Mouse (Mus musculus): ENCODE measurements at regions not wholly inside any gene's neighbourhood (a gene's known extent, or its start where the extent isn't known, plus 50 kb on each side); places are given as distances from the start of the nearest gene placed in this dataset.

DNA sequence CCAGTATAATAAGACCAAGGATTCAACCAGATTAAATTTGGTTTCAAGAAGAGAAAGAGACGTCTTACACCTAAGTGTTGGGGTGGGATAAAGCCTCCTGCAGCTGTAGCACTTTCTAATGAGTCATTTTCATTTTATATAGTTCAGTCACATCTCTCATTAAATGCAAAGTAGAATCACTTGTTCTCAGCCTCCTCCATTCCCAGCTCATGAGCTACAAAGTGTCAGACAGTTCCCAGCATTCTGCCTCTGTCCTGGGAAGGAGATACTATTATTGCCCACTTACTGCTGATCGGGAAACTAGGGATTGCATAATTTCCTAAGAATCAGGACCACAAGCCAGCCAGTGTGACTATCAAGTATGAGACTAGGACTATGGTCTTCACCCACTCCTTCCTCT lies 158.9 kb downstream of the Tph2 start:
- no peak for DNase-seq (ENCODE audit: extremely low spot score in 1 of 2, low spot score in 2 of 2)
- intact Hi-C loops (cut with DNase I) = no loop called here

DNA sequence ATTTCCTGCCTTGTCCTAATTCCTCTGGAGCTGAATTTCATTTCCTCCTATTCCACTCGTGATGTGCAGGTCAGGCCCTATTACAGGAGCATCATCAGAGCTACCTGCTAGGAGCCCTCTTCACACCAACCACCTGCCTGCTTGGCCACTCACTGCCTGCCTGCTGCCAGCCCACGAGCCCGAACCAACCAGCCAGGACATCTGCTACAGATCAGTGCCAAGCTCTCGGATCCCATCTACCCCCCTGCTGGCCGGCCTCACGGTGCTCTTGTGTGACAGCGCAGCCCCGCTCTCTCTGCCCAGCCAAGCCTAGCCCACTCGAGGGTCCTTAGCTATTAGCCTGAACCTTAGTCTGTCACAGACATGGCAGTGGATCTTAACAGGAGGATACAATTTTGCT lies 165.4 kb downstream of the Tph2 start:
- DNase-seq (ENCODE audit: extremely low spot score in 1 of 2, low spot score in 2 of 2) = no peak
- intact Hi-C loops (cut with DNase I) = no loop called here

DNA sequence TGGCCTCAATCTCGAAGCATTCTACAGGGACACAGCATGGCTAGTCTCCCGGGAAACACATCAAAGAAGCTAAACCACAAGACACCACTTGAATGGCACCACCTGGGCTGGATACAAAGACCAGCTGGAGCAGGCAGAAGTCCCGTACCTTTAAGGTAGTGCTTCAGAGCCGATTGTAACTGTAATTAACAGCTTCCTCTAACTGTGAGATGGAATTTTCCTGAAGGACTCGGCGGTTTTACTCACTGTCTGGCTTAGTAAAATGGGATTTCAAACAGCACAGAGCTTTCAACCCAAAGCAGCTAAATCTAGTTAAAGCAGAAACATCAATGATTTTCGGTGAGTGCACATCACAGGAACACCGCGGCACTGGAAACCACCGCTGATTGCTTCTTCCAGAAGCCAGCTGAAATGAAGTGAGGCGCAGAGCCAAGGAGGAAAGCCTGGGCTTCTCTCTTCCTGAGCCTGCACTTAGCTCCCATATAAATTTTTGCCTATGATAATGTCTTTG lies 171.3 kb downstream of the Tph2 start:
- peak in 1 of 2 experiments; percentile 7 for DNase-seq (ENCODE audit: extremely low spot score in 1 of 2, low spot score in 2 of 2)
- intact Hi-C loops (cut with DNase I) = no loop called here

DNA sequence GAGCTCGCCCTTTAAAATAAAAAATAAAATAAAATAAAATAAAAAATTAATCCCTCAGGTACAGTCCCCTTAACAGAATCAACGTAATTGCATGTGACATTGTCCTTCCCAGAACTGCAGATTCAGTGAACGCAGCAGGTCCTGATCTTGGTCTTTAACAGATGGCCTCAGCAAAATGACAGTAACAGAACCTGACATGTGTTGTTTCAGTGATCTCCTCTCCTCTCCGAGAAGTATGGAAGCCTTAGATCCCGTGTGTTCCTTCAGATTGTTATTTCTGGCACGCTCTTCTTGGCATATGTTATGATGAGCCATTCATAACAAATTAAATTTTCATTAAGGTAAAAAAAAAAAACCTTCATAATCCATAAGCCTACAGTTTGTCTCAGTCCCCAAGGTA lies 171.9 kb downstream of the Tph2 start:
- intact Hi-C loops (cut with DNase I) = no loop called here
- DNase-seq (ENCODE audit: extremely low spot score in 1 of 2, low spot score in 2 of 2) = no peak

DNA sequence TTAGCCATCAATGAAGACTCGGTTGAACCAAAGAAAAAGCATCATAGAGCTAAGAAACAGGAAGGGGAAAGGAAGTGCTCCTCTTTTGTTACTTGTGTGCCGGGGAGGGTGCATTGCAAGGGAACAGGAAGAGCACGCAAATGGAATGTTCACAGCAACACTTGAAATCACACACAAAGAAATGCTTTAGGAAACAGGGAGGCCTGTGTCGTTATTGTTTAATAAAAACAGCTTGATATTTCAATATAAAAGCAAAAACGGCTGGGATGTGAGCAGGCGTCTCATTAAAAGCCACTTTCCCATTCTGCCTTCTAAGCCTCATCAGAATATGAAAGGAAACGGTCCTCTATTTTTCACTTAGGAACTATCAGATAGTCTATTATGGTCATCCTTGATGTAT lies 172.5 kb downstream of the Tph2 start:
- no peak for DNase-seq (ENCODE audit: extremely low spot score in 1 of 2, low spot score in 2 of 2)
- intact Hi-C loops (cut with DNase I) = no loop called here

DNA sequence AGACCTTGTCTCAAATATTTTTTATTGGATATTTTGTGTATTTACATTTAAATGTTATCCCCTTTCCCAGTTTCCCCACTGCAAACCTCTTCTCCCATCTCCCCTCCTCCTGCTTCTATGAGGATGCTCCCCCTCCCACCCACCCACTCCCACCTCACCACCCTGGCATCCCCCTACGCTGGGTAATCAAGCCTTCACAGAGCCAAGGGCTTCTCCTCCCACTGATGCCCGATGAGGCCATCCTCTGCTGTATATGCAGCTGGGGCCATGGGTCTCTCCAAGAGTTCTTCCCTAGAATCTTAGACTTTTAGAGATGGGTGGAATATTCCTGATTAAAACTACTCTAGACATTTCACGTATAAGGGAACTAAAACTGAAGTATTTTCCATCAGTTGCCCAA lies 172.9 kb downstream of the Tph2 start:
- no peak for DNase-seq (ENCODE audit: extremely low spot score in 1 of 2, low spot score in 2 of 2)
- intact Hi-C loops (cut with DNase I) = no loop called here

DNA sequence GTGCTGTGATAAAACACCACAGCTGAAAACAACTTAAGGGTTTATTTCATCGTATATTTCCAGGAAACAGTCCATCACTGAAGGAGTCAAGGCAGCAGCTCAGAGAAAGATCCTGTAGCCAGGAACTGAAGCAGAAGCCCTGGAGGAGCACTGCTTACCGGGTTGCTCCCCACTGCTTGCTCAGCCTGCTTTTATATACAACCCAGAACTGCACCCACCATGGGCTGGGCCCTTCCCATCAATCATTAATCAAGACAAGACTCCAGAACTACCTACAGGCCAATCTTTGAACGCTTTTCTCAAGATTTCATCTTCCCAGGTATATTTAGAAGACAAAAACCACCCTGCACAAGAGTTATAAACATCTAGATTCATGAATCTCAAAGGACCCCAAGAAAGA lies 188.4 kb downstream of the Tph2 start:
- no peak for DNase-seq (ENCODE audit: extremely low spot score in 1 of 2, low spot score in 2 of 2)
- intact Hi-C loops (cut with DNase I) = no loop called here

DNA sequence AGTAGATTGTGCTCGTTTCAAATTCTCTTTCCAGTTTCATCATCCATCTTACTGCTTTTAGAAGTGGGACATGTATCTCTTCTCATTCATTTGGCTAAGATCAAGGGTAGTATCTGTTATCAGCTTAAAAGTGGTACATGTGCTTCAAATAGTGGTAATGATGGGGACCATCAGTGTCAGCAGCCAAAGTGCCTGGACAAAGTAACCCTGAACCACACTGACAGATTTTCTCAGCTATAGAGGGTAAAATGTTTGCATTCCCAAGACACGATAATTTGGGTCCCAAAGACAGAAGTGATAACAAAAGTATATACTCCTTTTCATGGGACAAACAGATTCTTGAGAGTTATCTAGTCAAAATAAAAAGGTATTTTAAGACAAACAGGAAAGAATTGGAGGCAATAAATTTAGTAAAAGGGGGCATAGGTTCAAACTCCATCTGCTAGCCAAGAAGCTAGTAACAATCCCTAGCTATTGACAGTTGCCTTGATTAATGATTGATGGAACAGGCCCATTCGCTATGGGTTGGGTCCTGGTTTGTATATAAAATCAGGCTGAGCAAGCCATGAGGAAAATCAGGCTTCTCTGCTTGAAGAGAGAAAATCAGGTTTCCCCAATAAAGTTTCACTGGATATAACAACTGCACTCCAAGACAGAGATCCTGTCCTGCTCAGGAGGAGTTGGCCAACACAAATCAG lies 189.5 kb downstream of the Tph2 start:
- DNase-seq (ENCODE audit: extremely low spot score in 1 of 2, low spot score in 2 of 2) = no peak
- intact Hi-C loops (cut with DNase I) = no loop called here

DNA sequence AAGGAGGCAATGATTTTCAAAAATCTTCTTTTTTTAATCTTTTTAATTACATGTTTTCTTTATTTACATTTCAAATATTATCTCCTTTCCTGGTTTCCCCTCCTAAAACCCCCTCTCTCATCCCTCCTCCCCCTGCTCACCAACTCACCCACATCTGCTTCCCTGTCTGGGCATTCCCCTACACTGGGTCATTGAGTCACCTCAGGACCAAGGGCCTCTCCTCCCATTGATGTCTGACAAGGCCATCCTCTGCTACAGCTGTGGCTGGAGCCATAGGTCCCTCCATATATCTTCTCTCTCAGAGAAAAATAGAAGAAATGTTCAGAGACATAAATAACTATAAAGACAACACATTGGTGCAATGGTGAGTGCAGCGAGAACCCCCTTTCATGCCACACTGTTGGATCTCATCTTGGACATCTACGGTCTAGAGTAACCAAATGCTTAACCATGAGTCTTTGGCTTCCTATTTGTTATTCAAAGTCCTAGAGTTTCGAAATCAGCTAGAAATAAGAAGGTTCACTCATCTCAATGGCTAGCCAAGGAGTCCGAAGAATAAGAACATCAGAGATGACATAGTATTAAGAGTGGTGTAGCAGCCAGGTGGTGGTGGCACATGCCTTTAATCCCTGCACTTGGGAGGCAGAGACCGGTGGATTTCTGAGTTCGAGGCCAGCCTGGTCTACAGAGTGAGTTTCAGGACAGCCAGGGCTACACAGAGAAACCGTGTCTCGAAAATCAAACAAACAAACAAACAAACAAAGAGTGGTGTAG lies 186.5 kb upstream of the Trhde start:
- no peak for DNase-seq (ENCODE audit: extremely low spot score in 1 of 2, low spot score in 2 of 2)
- intact Hi-C loops (cut with DNase I) = no loop called here

DNA sequence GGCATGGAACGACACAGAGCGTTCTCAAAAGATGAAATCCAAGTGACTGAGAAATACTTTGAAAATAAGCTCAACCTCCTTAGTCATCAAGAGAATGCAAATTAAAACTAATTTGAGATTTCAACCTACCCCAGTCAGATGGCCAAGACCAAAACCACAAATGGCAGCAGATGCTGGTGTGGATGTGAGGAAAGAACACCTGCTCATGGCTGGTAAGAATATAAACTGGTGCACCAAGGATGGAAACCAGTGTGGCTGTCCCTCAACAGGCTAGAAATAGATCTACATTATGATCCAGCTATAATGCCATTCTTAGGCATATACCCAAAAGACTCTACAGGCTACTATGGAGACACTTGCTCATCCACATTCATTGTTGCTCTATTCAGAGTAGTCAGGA lies 170.3 kb upstream of the Trhde start:
- no peak for DNase-seq (ENCODE audit: extremely low spot score in 1 of 2, low spot score in 2 of 2)
- intact Hi-C loops (cut with DNase I) = no loop called here

DNA sequence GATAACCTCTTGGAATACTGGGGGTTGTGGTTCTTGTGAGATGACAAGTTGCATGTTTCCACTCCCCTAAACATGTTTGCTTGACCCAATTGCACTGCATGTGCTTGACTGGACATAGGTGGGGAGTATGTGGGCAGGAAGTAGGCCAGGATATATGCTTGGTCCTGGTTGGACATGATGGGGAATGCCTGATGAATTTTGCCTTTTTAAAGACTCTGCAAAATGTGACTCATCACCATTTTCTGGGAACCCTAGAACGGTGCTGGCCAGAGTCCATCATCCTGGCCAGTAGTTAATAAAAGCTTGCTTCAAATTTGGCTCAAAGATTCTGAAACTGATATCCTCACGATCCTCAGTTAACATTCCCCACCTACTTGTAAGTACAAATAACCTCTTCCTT lies 161.5 kb upstream of the Trhde start:
- DNase-seq (ENCODE audit: extremely low spot score in 1 of 2, low spot score in 2 of 2) = no peak
- intact Hi-C loops (cut with DNase I) = no loop called here

DNA sequence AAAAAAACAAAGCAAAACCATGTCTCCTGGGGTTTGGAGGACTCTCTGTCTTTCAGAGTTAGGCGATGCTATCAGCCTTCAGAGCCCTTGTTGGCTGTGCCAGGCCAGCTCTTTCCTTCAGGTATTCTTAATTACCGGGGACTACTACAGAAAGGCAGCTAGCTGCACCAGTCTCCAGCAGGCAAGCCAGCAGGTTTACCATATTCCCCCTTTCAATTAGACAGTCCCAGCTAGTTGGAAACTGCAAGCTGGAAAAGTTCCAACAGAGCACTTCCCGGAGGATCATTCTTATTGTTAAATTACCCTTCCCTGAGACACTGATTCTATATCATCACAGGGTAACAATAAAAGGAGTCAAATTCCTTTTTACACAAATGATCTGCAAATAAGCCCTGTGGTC lies 155.8 kb upstream of the Trhde start:
- no peak for DNase-seq (ENCODE audit: extremely low spot score in 1 of 2, low spot score in 2 of 2)
- intact Hi-C loops (cut with DNase I) = no loop called here

DNA sequence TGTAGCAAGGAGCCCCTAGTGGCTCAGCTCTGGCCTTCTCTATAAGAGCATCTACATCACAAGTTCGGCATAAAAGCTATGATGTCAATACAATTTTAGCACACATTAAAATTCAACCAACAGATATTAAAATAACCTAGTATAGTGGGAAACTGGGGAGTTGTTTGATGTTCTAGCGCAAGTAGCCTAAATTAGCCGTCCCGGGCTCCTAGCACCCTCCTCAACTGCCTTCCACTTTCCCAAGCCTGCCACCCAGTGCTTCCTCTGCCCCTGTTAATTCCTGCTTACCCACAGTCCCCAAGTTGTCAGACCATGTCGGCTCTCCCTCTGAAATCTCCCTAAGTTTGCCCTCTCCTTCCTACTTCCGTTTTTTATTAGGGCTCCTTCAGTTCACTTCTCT lies 154.2 kb upstream of the Trhde start:
- intact Hi-C loops (cut with DNase I) = no loop called here
- no peak for DNase-seq (ENCODE audit: extremely low spot score in 1 of 2, low spot score in 2 of 2)

DNA sequence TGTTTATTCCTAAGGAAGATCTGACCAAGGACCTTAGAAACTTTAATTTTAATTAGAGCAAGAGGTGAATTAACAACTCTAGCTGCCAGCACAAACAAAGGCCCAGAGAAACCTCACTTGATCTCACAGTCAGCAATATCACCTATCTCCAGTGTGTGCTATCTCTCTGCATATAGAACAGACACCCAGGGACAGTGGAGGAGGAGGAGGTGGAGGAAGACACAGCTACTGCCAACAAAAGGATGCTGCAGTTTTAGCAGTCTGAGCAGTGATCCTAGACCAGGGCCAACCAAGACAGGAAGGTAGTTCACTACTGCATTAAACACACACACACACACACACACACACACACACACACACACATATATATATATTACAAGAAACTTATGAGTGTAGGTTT lies 153.5 kb upstream of the Trhde start:
- no peak for DNase-seq (ENCODE audit: extremely low spot score in 1 of 2, low spot score in 2 of 2)
- intact Hi-C loops (cut with DNase I) = no loop called here

DNA sequence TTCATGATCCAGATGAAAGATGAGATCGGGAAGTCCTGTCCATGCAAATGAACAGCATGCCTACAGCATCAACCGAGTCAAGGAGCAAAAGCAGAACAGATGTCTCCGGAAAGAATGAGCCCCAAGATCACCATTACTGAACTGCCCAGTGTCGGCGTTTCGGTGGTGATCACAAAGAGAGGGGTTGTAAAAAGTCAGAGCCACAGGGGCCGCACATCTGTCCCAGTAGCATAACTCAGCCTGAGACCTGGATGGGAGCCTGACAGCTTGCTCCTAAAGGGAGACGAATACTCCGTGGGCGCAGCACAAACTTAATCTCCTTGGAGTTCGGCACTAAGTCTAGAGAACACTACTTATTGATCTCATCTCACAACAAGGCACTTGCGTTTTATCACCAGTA lies 151.3 kb upstream of the Trhde start:
- intact Hi-C loops (cut with DNase I) = no loop called here
- no peak for DNase-seq (ENCODE audit: extremely low spot score in 1 of 2, low spot score in 2 of 2)

DNA sequence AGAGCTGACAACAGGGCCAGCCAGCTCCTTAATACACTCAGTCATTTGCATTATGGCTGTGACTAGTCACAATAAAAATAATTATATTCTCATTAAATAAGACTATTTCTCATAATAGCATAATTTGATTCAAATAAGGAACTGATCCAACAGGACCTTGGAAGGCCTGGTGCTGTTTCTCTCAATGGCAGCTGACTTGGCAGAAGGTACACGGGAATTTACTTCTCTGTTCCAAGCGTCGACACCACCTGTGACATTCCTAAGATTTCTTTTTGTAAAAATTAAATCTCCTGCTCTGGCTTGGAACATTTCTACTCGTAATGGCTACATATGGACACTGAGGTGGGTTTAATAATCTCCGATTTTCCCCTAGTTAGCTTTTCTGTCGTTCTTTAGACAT lies 147.1 kb upstream of the Trhde start:
- intact Hi-C loops (cut with DNase I) = no loop called here
- DNase-seq (ENCODE audit: extremely low spot score in 1 of 2, low spot score in 2 of 2) = no peak

DNA sequence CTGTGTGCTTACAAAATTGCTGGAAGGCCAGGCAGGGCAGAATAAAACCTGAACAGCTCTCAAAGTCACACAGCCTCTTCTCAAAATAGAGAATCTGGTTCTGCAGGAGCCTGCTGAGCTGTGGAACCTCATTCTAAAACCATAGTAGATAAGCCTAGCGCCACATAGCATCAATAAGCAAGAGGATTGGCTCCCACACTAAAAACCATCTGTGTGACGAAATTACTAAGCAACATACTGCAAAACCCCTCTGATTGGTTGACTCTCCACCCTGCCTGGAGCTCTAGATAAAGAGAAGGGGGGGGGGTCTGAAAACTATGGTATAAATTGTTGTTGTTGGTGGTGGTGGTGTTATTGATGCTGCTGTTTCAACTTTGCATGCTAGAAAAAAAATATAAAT lies 122.6 kb upstream of the Trhde start:
- intact Hi-C loops (cut with DNase I) = no loop called here
- DNase-seq (ENCODE audit: extremely low spot score in 1 of 2, low spot score in 2 of 2) = peak in 1 of 2 experiments; percentile 11

DNA sequence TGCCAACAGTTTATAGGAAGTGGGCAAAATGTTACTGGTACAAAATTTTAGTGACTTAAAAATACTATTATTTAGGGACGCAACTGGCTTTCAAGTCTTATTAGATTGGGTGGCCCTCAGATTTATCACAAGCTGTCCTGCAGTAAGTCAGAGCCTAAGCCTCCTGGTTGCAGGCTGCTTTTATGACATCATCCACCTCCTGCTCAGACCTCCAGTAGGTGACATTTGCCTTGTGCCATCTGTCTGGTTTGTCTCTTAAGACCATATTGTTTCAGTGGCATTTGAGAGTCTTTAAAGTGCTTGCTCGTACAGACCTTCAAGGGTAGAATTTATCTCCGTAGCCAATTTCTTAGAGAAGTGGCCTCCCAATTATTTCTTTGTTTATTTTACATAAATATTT lies 111.9 kb upstream of the Trhde start:
- intact Hi-C loops (cut with DNase I) = no loop called here
- DNase-seq (ENCODE audit: extremely low spot score in 1 of 2, low spot score in 2 of 2) = no peak

DNA sequence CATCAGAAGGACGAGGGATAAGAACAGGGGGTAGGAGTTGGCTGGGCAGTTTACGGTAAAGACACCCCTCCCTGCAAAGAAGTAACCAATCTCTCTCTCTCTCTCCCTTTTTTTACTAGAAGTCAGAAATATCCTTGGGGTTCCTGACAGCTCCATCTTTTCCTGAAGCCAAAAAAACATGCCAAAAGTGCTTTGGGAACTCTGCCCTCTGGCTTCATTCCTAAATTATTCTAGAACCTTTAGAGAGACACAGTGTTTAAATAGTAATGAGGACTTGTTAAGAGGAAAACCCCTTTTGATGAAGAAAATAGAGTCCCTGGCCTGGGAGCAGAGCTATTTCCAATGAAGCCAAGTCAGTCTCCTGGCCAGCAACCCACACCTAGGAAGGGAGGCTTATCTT lies 89.8 kb upstream of the Trhde start:
- no peak for DNase-seq (ENCODE audit: extremely low spot score in 1 of 2, low spot score in 2 of 2)
- intact Hi-C loops (cut with DNase I) = no loop called here

DNA sequence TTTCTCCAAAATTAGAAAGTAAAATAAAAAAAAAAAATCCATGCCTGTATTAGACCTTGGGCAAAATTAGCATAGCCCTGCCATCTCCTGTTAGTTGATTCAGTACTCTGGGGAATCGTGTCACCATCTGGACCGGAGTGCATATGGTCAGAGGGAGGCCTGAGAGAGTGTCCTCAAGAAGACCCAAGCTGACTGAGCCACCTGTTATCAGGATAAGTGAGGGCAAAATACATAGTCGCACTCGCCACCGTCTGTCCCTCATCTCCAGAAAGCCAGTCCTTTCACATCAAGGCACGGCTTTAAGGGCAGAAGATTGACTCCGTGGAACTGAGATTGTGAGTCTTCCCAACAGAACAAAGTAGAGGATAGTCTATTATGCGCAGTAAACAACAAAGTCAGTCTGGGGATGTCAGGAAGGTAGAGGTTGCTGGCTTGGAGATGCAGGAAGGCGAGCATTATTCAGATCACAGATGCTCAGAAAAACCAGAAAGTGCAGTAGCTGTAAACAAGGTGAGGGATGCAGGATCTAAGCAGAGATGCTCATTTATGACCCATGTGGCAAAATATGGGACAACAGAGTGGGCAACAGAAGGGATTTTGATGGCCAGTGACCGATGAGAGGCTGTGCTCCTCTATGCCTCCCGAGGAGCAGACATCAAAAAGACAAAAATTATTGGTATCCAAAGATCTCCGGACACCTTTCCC lies 88.8 kb upstream of the Trhde start:
- DNase-seq (ENCODE audit: extremely low spot score in 1 of 2, low spot score in 2 of 2) = no peak
- intact Hi-C loops (cut with DNase I) = no loop called here
